8 mouse cellular contexts compared by ENCODE assay signal in the genomic region with DNA sequence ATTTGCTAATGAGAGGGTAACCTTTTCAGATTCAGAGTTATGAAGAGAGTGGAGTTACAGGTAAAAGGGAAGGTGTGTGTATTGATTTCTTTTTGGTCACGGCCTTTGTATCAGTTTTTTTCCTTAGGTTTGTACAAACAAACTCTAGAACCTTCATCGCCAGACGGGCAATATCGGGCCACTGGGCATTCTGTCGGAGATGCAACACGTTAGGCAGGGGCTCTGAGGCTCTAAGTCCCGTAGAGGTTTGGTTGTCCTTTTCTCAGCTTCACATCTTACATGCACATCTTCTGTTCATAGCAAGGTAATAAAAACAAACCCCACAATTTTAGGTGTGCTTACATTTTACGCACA. TPM values are rescaled to one million over a fixed set of nuclear protein-coding genes. Genes with fewer than 3 reads are reported as not detected.
DNase-seq lines count a peak whose midpoint lies in the region; ATAC-seq lines count a peak whose summit lies in the region.

No protein-coding gene starts in this region.

- no peaks in the 10 kb centered on the region for H3K9me3 ChIP-seq in kidney, embryonic 15.5 days (replicated peaks)
- H3K9me3 ChIP-seq in hindbrain, embryonic 14.5 days (ENCODE audit: control insufficient read depth, low read length): no peaks in the 10 kb centered on the region
- no peaks in the 10 kb centered on the region for H3K9me3 ChIP-seq in midbrain, embryonic 13.5 days

- intact Hi-C loops in gastrocnemius, postnatal 36 days (cut with DNase I): loop anchor here (5.0 kb wide), 1 partner anchor 36 kb away; no protein-coding TSS in a partner anchor

- peaks cover 27% of the 10 kb centered on the region for H3K4me1 ChIP-seq in kidney, embryonic 15.5 days
- H3K4me1 ChIP-seq in hindbrain, embryonic 14.5 days (replicated peaks; ENCODE audit: control insufficient read depth, insufficient read depth, low read length): peaks cover 34% of the 10 kb centered on the region
- H3K4me1 ChIP-seq in midbrain, embryonic 13.5 days (replicated peaks): peaks cover 36% of the 10 kb centered on the region

- 11% methylated on average over 8 of the region's 8 CpGs for WGBS in kidney, embryonic 15.5 days
- WGBS in hindbrain, embryonic 14.5 days: 4% methylated on average over 8 of the region's 8 CpGs
- WGBS in midbrain, embryonic 13.5 days: 7% methylated on average over 8 of the region's 8 CpGs

- H3K27me3 ChIP-seq in kidney, embryonic 15.5 days: no peaks in the 10 kb centered on the region
- no peaks in the 10 kb centered on the region for H3K27me3 ChIP-seq in hindbrain, embryonic 14.5 days (ENCODE audit: control insufficient read depth, insufficient read depth, low read length)
- H3K27me3 ChIP-seq in midbrain, embryonic 13.5 days: no peaks in the 10 kb centered on the region

- peak overlapping the region; percentile 67 for H3K4me3 ChIP-seq in kidney, embryonic 15.5 days (replicated peaks)
- peak overlapping the region; percentile 73 for H3K4me3 ChIP-seq in hindbrain, embryonic 14.5 days (replicated peaks; ENCODE audit: low read length)
- H3K4me3 ChIP-seq in midbrain, embryonic 13.5 days (replicated peaks): peak overlapping the region; percentile 89

- no peaks in the 10 kb centered on the region for H3K36me3 ChIP-seq in kidney, embryonic 15.5 days
- peaks cover 13% of the 10 kb centered on the region for H3K36me3 ChIP-seq in hindbrain, embryonic 14.5 days (replicated peaks; ENCODE audit: control insufficient read depth, insufficient read depth)
- H3K36me3 ChIP-seq in midbrain, embryonic 13.5 days: no peaks in the 10 kb centered on the region

- no peak overlapping the region for H3K27ac ChIP-seq in kidney, embryonic 15.5 days
- peak overlapping the region; percentile 78; the same call in 1 of the 2 replicates for H3K27ac ChIP-seq in hindbrain, embryonic 14.5 days
- H3K27ac ChIP-seq in midbrain, embryonic 13.5 days: no peak overlapping the region; the same call in 1 of the 2 replicates

- peak overlapping the region; percentile 80 for H3K9ac ChIP-seq in kidney, embryonic 15.5 days
- H3K9ac ChIP-seq in hindbrain, embryonic 14.5 days: peak overlapping the region; percentile 88
- H3K9ac ChIP-seq in midbrain, embryonic 13.5 days (replicated peaks): peak overlapping the region; percentile 95

- H3K4me2 ChIP-seq in kidney, embryonic 15.5 days: peak overlapping the region; percentile 68
- H3K4me2 ChIP-seq in hindbrain, embryonic 14.5 days (replicated peaks): peak overlapping the region; percentile 78
- H3K4me2 ChIP-seq in midbrain, embryonic 13.5 days (replicated peaks): peak overlapping the region; percentile 65

- DNase-seq in kidney, postnatal 4 days: no peak
- no peak for DNase-seq in hindbrain, embryonic 14.5 days (ENCODE audit: low spot score)
- no peak for DNase-seq in thymus, postnatal 4 days
- DNase-seq in gastrocnemius, adult 8-10 months (ENCODE audit: low spot score in 2 of 2): no peak
- DNase-seq in gastrocnemius, postnatal 36 days: no peak

- ATAC-seq in kidney, embryonic 15.5 days (replicated peaks; ENCODE audit: low FRiP score): peak; percentile 31
- ATAC-seq in common myeloid progenitor, adult 5-6 weeks (replicated peaks; ENCODE audit: low read depth, poor library complexity, severe bottlenecking): peak; percentile 39
- ATAC-seq in hindbrain, embryonic 14.5 days (ENCODE audit: low FRiP score): no peak; the same call in 1 of the 2 replicates
- ATAC-seq in midbrain, embryonic 13.5 days: no peak

RNA-seq across cellular contexts. Expression of a gene that starts 0.6 kb away (rescaled TPM):
- 9.0 and 9.7 TPM in 2 replicates for polyA plus RNA-seq in kidney, embryonic 15.5 days (2015; fragmentation: Nextera tagmentation; extraction: Ambion mirVana)
- 21.2 and 28.9 TPM in 2 replicates for total RNA-seq in common myeloid progenitor, adult 5-6 weeks (2017)
- 25.5 and 29.5 TPM in 2 replicates for polyA plus RNA-seq in hindbrain, embryonic 14.5 days (2014; fragmentation: Nextera tagmentation; extraction: Ambion mirVana)
- 17.3 and 19.4 TPM in 2 replicates for polyA plus RNA-seq in midbrain, embryonic 13.5 days (2015; fragmentation: Nextera tagmentation; extraction: Ambion mirVana)
- 10 to 100 TPM; 15.1 to 21.2 (median 16.1) TPM for total RNA-seq in gastrocnemius, adult 8-10 months (2022)
- 10 to 100 TPM; 14.3 to 15.3 TPM for total RNA-seq in gastrocnemius, postnatal 36 days (2021)

RNA-seq across cellular contexts. Expression of a gene that starts 33.1 kb away (rescaled TPM):
- 15.8 and 16.7 TPM in 2 replicates for polyA plus RNA-seq in kidney, embryonic 15.5 days (2015; fragmentation: Nextera tagmentation; extraction: Ambion mirVana)
- total RNA-seq in common myeloid progenitor, adult 5-6 weeks (2017): 44.0 and 51.2 TPM in 2 replicates
- 3.7 and 5.3 TPM in 2 replicates for polyA plus RNA-seq in hindbrain, embryonic 14.5 days (2014; fragmentation: Nextera tagmentation; extraction: Ambion mirVana)
- 8.7 and 9.8 TPM in 2 replicates for polyA plus RNA-seq in midbrain, embryonic 13.5 days (2015; fragmentation: Nextera tagmentation; extraction: Ambion mirVana)
- total RNA-seq in gastrocnemius, adult 8-10 months (2022): under 1 TPM in 2 of 4 experiments, not detected in 2; 0.05 to 0.12 TPM
- total RNA-seq in gastrocnemius, postnatal 36 days (2021): under 1 TPM; 0.30 to 0.64 TPM

RNA-seq across cellular contexts. Expression of a gene that starts 44.6 kb away (rescaled TPM):
- 0.23 and 0.28 TPM in 2 replicates for polyA plus RNA-seq in kidney, embryonic 15.5 days (2015; fragmentation: Nextera tagmentation; extraction: Ambion mirVana)
- not detected in 2 replicates for total RNA-seq in common myeloid progenitor, adult 5-6 weeks (2017)
- polyA plus RNA-seq in hindbrain, embryonic 14.5 days (2014; fragmentation: Nextera tagmentation; extraction: Ambion mirVana): 1.2 and 2.0 TPM in 2 replicates
- polyA plus RNA-seq in midbrain, embryonic 13.5 days (2015; fragmentation: Nextera tagmentation; extraction: Ambion mirVana): 3.1 and 4.0 TPM in 2 replicates
- not detected for total RNA-seq in gastrocnemius, adult 8-10 months (2022)
- not detected for total RNA-seq in gastrocnemius, postnatal 36 days (2021)

Comparison
In these comparisons a context has a peak if more than half of its experiments do, and no peak if none do; other contexts are left out.
1. ATAC-seq: peak in kidney, embryonic 15.5 days (single experiment) and common myeloid progenitor, adult 5-6 weeks (single experiment); none in hindbrain, embryonic 14.5 days (single experiment) and midbrain, embryonic 13.5 days (single experiment).
2. RNA of a gene that starts 33.1 kb away (total RNA-seq): 44.0 to 51.2 TPM in common myeloid progenitor, adult 5-6 weeks; 0.30 to 0.64 TPM in gastrocnemius, postnatal 36 days and 0.05 to 0.12 TPM in gastrocnemius, adult 8-10 months; every median in the first group is over 10 times any median in the second.
3. Peak in every context shown above with its lines, with median percentiles within 50 percentile points of each other: H3K4me2 ChIP-seq, H3K4me3 ChIP-seq and H3K9ac ChIP-seq.